Mouse (Mus musculus): ENCODE data around the gene Ddb1.

GRCm38 (mm10) chr19:10657742-10658141 lies 52.6 kb downstream of the Ddb1 start:
- TF ChIP-seq CTCF (IDR thresholded peaks at IDR 0.05; ENCODE audit: borderline replicate concordance, insufficient read depth, low read length) (no peak), POLR2A (IDR thresholded peaks at IDR 0.05; ENCODE audit: low read depth, low read length) (no peak)
